Comparison of ENCODE assay signal across 8 mouse cellular contexts in the genomic region with DNA sequence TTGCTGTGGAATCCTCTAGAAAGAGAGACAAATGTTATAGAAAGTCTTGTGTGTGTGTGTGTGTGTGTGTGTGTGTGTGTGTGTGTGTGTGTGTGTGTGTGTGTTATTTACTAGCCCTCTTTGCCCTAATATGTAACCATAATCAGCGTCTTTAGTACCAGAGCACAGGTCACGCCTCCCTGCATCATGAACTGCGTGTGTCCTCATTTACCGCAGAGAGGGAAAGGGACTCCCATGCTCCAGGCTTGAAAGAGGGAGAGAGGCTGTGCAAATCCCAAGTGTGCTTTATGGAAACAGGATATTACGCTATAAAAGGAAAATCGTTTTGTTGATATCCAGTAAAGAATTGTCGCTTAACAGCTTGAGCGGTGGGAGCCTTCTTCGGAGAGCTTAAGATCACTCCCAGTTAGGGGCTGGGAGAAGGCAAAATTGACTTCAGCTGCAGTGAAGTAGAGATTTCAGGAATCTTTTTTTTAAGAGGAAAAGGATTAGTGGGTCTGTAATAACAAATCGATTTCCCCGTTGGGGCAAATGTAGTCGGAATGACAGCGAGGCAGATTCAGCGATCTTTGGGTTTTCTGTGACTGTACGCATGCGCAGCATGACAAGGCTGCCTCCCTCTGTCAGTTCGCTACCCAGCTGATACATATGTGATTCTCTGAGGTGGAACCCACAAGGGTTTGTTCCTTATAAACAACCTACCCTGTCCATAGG.
DNase-seq lines count a peak whose midpoint lies in the region; ATAC-seq and TF ChIP-seq lines count a peak whose summit lies in the region.

No protein-coding gene starts in this region.

- no peak overlapping the region for H3K9ac ChIP-seq in forebrain, embryonic 14.5 days (ENCODE audit: low read length)
- no peak overlapping the region for H3K9ac ChIP-seq in liver, embryonic 14.5 days (replicated peaks)

- H3K27ac ChIP-seq in forebrain, embryonic 14.5 days (ENCODE audit: low read depth, low read length): no peak overlapping the region
- H3K27ac ChIP-seq in liver, embryonic 14.5 days: no peak overlapping the region

- H3K9me3 ChIP-seq in forebrain, embryonic 14.5 days (replicated peaks; ENCODE audit: control insufficient read depth, low read length): no peaks in the 10 kb centered on the region
- H3K9me3 ChIP-seq in liver, embryonic 14.5 days (ENCODE audit: control insufficient read depth, low read length): no peaks in the 10 kb centered on the region

- ATAC-seq in forebrain, embryonic 14.5 days: no peak
- ATAC-seq in liver, embryonic 14.5 days (ENCODE audit: insufficient read depth): no peak

- TF ChIP-seq EP300 in liver, embryonic 14.5 days (IDR thresholded peaks at IDR 0.05; ENCODE audit: low read depth): no peak

- no peaks in the 10 kb centered on the region for H3K36me3 ChIP-seq in forebrain, embryonic 14.5 days (ENCODE audit: control insufficient read depth, insufficient read depth, low read length)
- H3K36me3 ChIP-seq in liver, embryonic 14.5 days (replicated peaks; ENCODE audit: control insufficient read depth, insufficient read depth, low read depth): no peaks in the 10 kb centered on the region

- H3K4me1 ChIP-seq in forebrain, embryonic 14.5 days (ENCODE audit: control insufficient read depth, insufficient read depth, low read length): no peaks in the 10 kb centered on the region
- H3K4me1 ChIP-seq in liver, embryonic 14.5 days (replicated peaks; ENCODE audit: control insufficient read depth in 2 of 2, insufficient read depth in 2 of 2, low read length in 1 of 2): no peaks in the 10 kb centered on the region

- H3K4me3 ChIP-seq in forebrain, embryonic 14.5 days (ENCODE audit: low read depth, low read length): peak overlapping the region; percentile 22
- no peak overlapping the region for H3K4me3 ChIP-seq in liver, embryonic 14.5 days (ENCODE audit: insufficient read depth in 1 of 2, low read depth in 2 of 2, low read length in 2 of 2)

- no peak for TF ChIP-seq CTCF in liver, embryonic 14.5 days (IDR thresholded peaks at IDR 0.05; ENCODE audit: low read depth)

- 38% methylated on average over 17 of the region's 17 CpGs for WGBS in forebrain, embryonic 14.5 days
- WGBS in liver, embryonic 14.5 days (ENCODE audit: insufficient replicate concordance): 47% methylated on average over 17 of the region's 17 CpGs

- H3K27me3 ChIP-seq in forebrain, embryonic 14.5 days (replicated peaks; ENCODE audit: control insufficient read depth, insufficient read depth, low read length): peaks cover 68% of the 10 kb centered on the region
- H3K27me3 ChIP-seq in liver, embryonic 14.5 days (ENCODE audit: control insufficient read depth, insufficient read depth, low read length): no peaks in the 10 kb centered on the region

- peak; percentile 4 to 9 for DNase-seq in adrenal gland, postnatal 36 days
- no peak for DNase-seq in adrenal gland, adult 18-20 months (ENCODE audit: low spot score in 2 of 2)
- DNase-seq in B cell, adult 2 months: peak; percentile 10
- DNase-seq in forebrain, embryonic 14.5 days (ENCODE audit: low spot score): peak; percentile 51
- no peak for DNase-seq in liver, embryonic 14.5 days (ENCODE audit: low read depth in 3 of 3, low spot score in 3 of 3)
- no peak for DNase-seq in layer of hippocampus, adult 9-10 months (ENCODE audit: low spot score)
- no peak for DNase-seq in urinary bladder, postnatal 10 days (ENCODE audit: low spot score)
- no peak for DNase-seq in c-Kit-positive CD71-positive TER-119-positive erythroid progenitor cells, embryonic 14.5 days (ENCODE audit: low spot score)

- peak overlapping the region; percentile 23 for H3K4me2 ChIP-seq in forebrain, embryonic 14.5 days (ENCODE audit: low read length)
- H3K4me2 ChIP-seq in liver, embryonic 14.5 days (ENCODE audit: low read depth): 0 out of 2 replicates have a peak overlapping the region, but pooled peaks have one; percentile 17

Comparison
In these comparisons a context has a peak if more than half of its experiments do, and no peak if none do; other contexts are left out.
1. DNase-seq: peak in adrenal gland, postnatal 36 days (2 of 2), B cell, adult 2 months (2 of 2) and forebrain, embryonic 14.5 days (single experiment); none in adrenal gland, adult 18-20 months (0 of 2), liver, embryonic 14.5 days (0 of 3), layer of hippocampus, adult 9-10 months (single experiment), urinary bladder, postnatal 10 days (single experiment) and c-Kit-positive CD71-positive TER-119-positive erythroid progenitor cells, embryonic 14.5 days (single experiment).